Mouse (Mus musculus): Measurements from ENCODE around the gene Ggact. TPM values are rescaled to one million over a fixed set of nuclear protein-coding genes. Genes with fewer than 3 reads are reported as not detected.

Gene Ggact
- polyA plus RNA-seq, 1 experiment = 49.1 TPM

GRCm38 (mm10) chr14:122793368-122793767 lies 120.2 kb downstream of the Ggact start:
- Histone ChIP-seq H3K4me3 (replicated peaks; ENCODE audit: extremely low read depth, low read depth, low read length) (no peak overlapping the region), H3K4me1 (ENCODE audit: control insufficient read depth, insufficient read depth, low read length) (no peaks in the 10 kb centered on the region)
- 93% methylated on average over 4 of the region's 4 CpGs for WGBS
- no peak for DNase-seq
- TF ChIP-seq CTCF (IDR thresholded peaks at IDR 0.05; ENCODE audit: insufficient read depth, low read length) = no peak

DNA sequence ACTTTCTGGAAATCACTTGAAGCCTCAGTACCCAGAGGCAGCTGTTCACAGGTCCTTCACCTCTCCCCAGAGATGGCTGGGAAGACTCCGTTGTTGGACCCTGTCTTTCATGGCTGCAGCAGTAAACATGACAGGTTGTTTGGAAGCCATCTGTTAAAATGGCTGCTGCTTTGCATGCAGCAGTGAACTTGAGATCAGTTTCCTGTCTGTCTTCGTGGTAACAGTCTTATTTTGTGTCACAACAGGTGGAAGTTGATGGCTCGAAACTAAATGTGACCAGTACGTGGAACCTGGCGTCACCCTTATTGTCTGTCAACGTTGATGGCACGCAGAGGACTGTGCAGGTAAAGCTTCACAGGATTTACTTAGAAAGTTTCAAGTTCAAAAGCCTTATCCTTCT lies 123.4 kb downstream of the Ggact start:
- no peak for DNase-seq
- WGBS = 80% methylated on average over 7 of the region's 7 CpGs
- TF ChIP-seq POLR2A (IDR thresholded peaks at IDR 0.05; ENCODE audit: borderline replicate concordance, extremely low read depth, low read depth, low read length) (no peak), CTCF (IDR thresholded peaks at IDR 0.05; ENCODE audit: insufficient read depth, low read length) (no peak)
- Histone ChIP-seq H3K4me1 (ENCODE audit: control insufficient read depth, insufficient read depth, low read length) (no peaks in the 10 kb centered on the region), H3K4me3 (replicated peaks; ENCODE audit: extremely low read depth, low read depth, low read length) (no peak overlapping the region)

GRCm38 (mm10) chr14:122788199-122788598 lies 125.4 kb downstream of the Ggact start:
- H3K4me1 ChIP-seq (ENCODE audit: control insufficient read depth, insufficient read depth, low read length) = no peaks in the 10 kb centered on the region
- H3K4me3 ChIP-seq (replicated peaks; ENCODE audit: extremely low read depth, low read depth, low read length) = no peak overlapping the region
- 76% methylated on average over 2 of the region's 2 CpGs for WGBS
- DNase-seq = no peak
- TF ChIP-seq POLR2A (IDR thresholded peaks at IDR 0.05; ENCODE audit: borderline replicate concordance, extremely low read depth, low read depth, low read length) (no peak), CTCF (IDR thresholded peaks at IDR 0.05; ENCODE audit: insufficient read depth, low read length) (no peak)

DNA sequence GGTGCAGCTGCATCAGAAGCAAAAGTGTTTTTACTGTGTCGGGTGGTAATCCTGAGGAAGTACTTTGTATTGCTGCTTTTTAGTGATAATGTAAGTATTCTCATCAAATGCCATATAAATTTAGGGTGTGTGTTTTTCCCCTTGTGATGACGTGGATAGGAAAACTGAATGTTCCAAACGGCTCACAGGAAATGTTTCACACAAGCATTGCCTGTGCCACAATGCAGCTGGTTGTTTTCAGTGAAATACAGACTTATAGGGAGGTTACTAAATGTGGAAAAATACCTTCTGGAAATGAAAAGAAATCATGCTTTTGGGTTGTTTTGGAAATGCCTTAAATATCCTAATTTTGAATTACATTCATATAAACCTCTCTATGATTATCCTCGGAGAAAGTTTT lies 128.9 kb downstream of the Ggact start:
- H3K4me1 ChIP-seq (ENCODE audit: control insufficient read depth, insufficient read depth, low read length) = no peaks in the 10 kb centered on the region
- no peak for DNase-seq
- no peak overlapping the region for H3K4me3 ChIP-seq (replicated peaks; ENCODE audit: extremely low read depth, low read depth, low read length)
- 58% methylated on average over 4 of the region's 4 CpGs for WGBS
- TF ChIP-seq CTCF (IDR thresholded peaks at IDR 0.05; ENCODE audit: insufficient read depth, low read length) (no peak), POLR2A (IDR thresholded peaks at IDR 0.05; ENCODE audit: borderline replicate concordance, extremely low read depth, low read depth, low read length) (no peak)

DNA sequence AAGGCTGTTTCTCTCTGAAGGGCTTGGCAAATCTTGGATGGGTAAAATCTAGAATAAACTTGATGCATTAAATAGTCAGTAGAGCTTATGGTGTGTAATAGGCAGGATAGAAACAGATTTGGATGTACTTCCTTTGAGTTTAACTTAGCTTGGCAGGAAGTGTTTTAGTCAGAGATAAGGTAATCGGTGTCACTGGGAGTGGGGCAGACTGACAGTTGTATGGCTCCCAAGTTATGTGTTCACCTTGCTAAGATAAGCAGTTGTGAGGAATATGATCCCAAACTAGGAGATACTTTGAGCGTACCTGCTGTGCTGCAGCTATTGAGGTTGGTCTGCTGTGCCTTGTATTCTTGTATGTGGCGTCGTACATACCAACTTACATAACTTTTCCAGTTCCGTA lies 147.1 kb downstream of the Ggact start:
- 0 out of 2 replicates have a peak, but pooled peaks cover 2% of the 10 kb centered on the region for H3K4me1 ChIP-seq (ENCODE audit: control insufficient read depth, insufficient read depth, low read length)
- 81% methylated on average over 5 of the region's 5 CpGs for WGBS
- TF ChIP-seq POLR2A (IDR thresholded peaks at IDR 0.05; ENCODE audit: borderline replicate concordance, extremely low read depth, low read depth, low read length) (no peak), CTCF (IDR thresholded peaks at IDR 0.05; ENCODE audit: insufficient read depth, low read length) (no peak)
- no peak overlapping the region for H3K4me3 ChIP-seq (replicated peaks; ENCODE audit: extremely low read depth, low read depth, low read length)
- no peak for DNase-seq

Other genes with a start within 250 kb of the Ggact start
- gene Tmtc4, start 70.3 kb upstream of the Ggact start, polyA plus RNA-seq (2012; rRNA removed) = 5.4 and 5.8 TPM in 2 replicates

Measured in lung, adult 2 months (tissue).